In the genomic region with DNA sequence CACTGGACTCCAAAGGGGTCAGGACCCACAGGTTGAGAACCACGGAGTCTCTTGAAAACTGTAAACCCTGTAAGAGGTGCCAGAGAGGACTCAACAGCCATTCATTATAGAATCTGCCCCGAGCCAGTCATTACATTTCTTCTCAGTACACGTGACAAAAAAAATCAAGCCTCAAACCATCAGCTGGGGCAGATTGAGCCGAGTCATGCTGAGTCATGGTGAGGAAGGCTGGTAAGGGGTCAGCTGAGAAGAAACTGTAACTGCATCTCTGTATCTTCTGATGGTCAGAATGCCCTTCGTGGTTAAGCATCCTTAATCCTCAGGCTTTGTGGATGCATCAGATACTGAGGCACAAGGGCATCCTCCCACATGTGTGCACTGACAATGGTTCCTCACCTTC, we compare ENCODE assay signal across 27 mouse cellular contexts.
DNase-seq lines count a peak whose midpoint lies in the region; ATAC-seq and TF ChIP-seq lines count a peak whose summit lies in the region.
"Had no signal": no experiment of that assay in that cellular context is flagged by ENCODE, and none has a peak within 500 bp of the region (broad histone marks: within the 10 kb centered on the region; RNA-seq: fewer than 3 reads in every experiment).

No protein-coding gene starts in this region.

- no peak overlapping the region for H3K27ac ChIP-seq in heart, embryonic 14.5 days (replicated peaks in 1 of 2; ENCODE audit: control insufficient read depth in 1 of 2, insufficient read depth in 1 of 2, low read depth in 2 of 2, low read length in 2 of 2)
- no peak overlapping the region for H3K27ac ChIP-seq in MEL (ENCODE audit: control insufficient read depth, low read depth, low read length)
- no peak overlapping the region for H3K27ac ChIP-seq in liver, postnatal 0 days (ENCODE audit: low read depth)
- H3K27ac ChIP-seq: embryonic facial prominence, embryonic 12.5 days; hindbrain, embryonic 10.5 days; hindbrain, embryonic 15.5 days; liver, embryonic 12.5 days; macrophage; neural tube, embryonic 12.5 days had no signal

- H3K4me3 ChIP-seq in heart, embryonic 14.5 days (ENCODE audit: control insufficient read depth in 1 of 2, insufficient read depth in 1 of 2, low read depth in 1 of 2, low read length in 2 of 2): no peak overlapping the region
- H3K4me3 ChIP-seq in MEL (ENCODE audit: control insufficient read depth in 1 of 2, insufficient read depth in 1 of 2, low read depth in 2 of 2, low read length in 2 of 2): no peak overlapping the region
- no peak overlapping the region for H3K4me3 ChIP-seq in liver, postnatal 0 days (ENCODE audit: low read depth, low read length)
- H3K4me3 ChIP-seq: embryonic facial prominence, embryonic 12.5 days; heart, embryonic 12.5 days; hindbrain, embryonic 10.5 days; hindbrain, embryonic 15.5 days; liver, embryonic 12.5 days; neural tube, embryonic 12.5 days; stomach, embryonic 15.5 days had no signal

- no peaks in the 10 kb centered on the region for H3K79me2 ChIP-seq in MEL (ENCODE audit: control insufficient read depth, insufficient read depth, low read length, poor library complexity)

- no peak for TF ChIP-seq POLR2A in MEL (IDR thresholded peaks at IDR 0.05; ENCODE audit: control insufficient read depth in 1 of 2, insufficient read depth in 1 of 2, low read depth in 1 of 2, low read length in 2 of 2, poor library complexity in 1 of 2)

- TF ChIP-seq CTCF in MEL (IDR thresholded peaks at IDR 0.05 in 2 of 3, conservative IDR thresholded peaks at IDR 0.05 in 1 of 3; ENCODE audit: control insufficient read depth in 1 of 3, insufficient read depth in 1 of 3, low read depth in 2 of 3, low read length in 3 of 3, poor library complexity in 1 of 3, severe bottlenecking in 1 of 3): no peak
- TF ChIP-seq CTCF in liver, postnatal 0 days (IDR thresholded peaks at IDR 0.05; ENCODE audit: low read depth): no peak

- ATAC-seq in heart, embryonic 14.5 days (ENCODE audit: insufficient number of reproducible peaks, insufficient read depth, low FRiP score, low read depth): no peak
- no peak for ATAC-seq in liver, postnatal 0 days
- ATAC-seq: inflammation-experienced regulatory T-cells, adult 6 months; liver, embryonic 12.5 days; Patski had no signal

- TF ChIP-seq RAD21 in MEL (IDR thresholded peaks at IDR 0.05; ENCODE audit: low read depth, low read length): no peak

- no peaks in the 10 kb centered on the region for H3K36me3 ChIP-seq in heart, embryonic 14.5 days (ENCODE audit: control insufficient read depth, insufficient read depth, low read length)
- no peaks in the 10 kb centered on the region for H3K36me3 ChIP-seq in MEL (ENCODE audit: control insufficient read depth in 1 of 2, insufficient read depth in 2 of 2, low read length in 2 of 2)
- no peaks in the 10 kb centered on the region for H3K36me3 ChIP-seq in liver, postnatal 0 days (replicated peaks; ENCODE audit: insufficient read depth, low read length)
- H3K36me3 ChIP-seq: embryonic facial prominence, embryonic 12.5 days; heart, embryonic 12.5 days; hindbrain, embryonic 10.5 days; hindbrain, embryonic 15.5 days; liver, embryonic 12.5 days; neural tube, embryonic 12.5 days; stomach, embryonic 15.5 days had no signal

- H3K4me2 ChIP-seq in heart, embryonic 14.5 days (ENCODE audit: low read length): 0 out of 2 replicates have a peak overlapping the region, but pooled peaks have one; percentile 32
- H3K4me2 ChIP-seq in liver, postnatal 0 days (ENCODE audit: low read depth, low read length): no peak overlapping the region
- H3K4me2 ChIP-seq: embryonic facial prominence, embryonic 12.5 days; heart, embryonic 12.5 days; hindbrain, embryonic 15.5 days; liver, embryonic 12.5 days; neural tube, embryonic 12.5 days; stomach, embryonic 15.5 days had no signal

- H3K27me3 ChIP-seq in heart, embryonic 14.5 days (ENCODE audit: control insufficient read depth, insufficient read depth, low read length): no peaks in the 10 kb centered on the region
- H3K27me3 ChIP-seq in MEL (ENCODE audit: control insufficient read depth in 1 of 2, insufficient read depth in 2 of 2, low read length in 2 of 2): no peaks in the 10 kb centered on the region
- no peaks in the 10 kb centered on the region for H3K27me3 ChIP-seq in liver, postnatal 0 days (ENCODE audit: insufficient read depth, low read length)
- H3K27me3 ChIP-seq: embryonic facial prominence, embryonic 12.5 days; heart, embryonic 12.5 days; hindbrain, embryonic 15.5 days; liver, embryonic 12.5 days; neural tube, embryonic 12.5 days; Patski; stomach, embryonic 15.5 days had no signal

- WGBS in heart, embryonic 14.5 days: 72% methylated on average over 5 of the region's 5 CpGs
- WGBS in liver, postnatal 0 days (ENCODE audit: insufficient replicate concordance): 62% methylated on average over 5 of the region's 5 CpGs

- peaks cover 30 to 45% of the 10 kb centered on the region in 2 experiments for H3K4me1 ChIP-seq in heart, embryonic 14.5 days (ENCODE audit: control insufficient read depth in 2 of 2, insufficient read depth in 2 of 2, low read length in 2 of 2)
- H3K4me1 ChIP-seq in MEL (ENCODE audit: control insufficient read depth in 1 of 2, insufficient read depth in 2 of 2, low read length in 2 of 2): peaks cover 0 to 12% of the 10 kb centered on the region in 2 experiments; a peak in 3 of 4 replicates
- no peaks in the 10 kb centered on the region for H3K4me1 ChIP-seq in liver, postnatal 0 days (ENCODE audit: insufficient read depth)
- H3K4me1 ChIP-seq: liver, embryonic 12.5 days; neural tube, embryonic 12.5 days had no signal

- no peaks in the 10 kb centered on the region for H3K9me3 ChIP-seq in heart, embryonic 14.5 days (ENCODE audit: control insufficient read depth, low read length)
- H3K9me3 ChIP-seq in MEL (replicated peaks; ENCODE audit: insufficient read depth, low read length): no peaks in the 10 kb centered on the region
- no peaks in the 10 kb centered on the region for H3K9me3 ChIP-seq in liver, postnatal 0 days (ENCODE audit: low read length)
- H3K9me3 ChIP-seq: embryonic facial prominence, embryonic 12.5 days; heart, embryonic 12.5 days; hindbrain, embryonic 10.5 days; hindbrain, embryonic 15.5 days; liver, embryonic 12.5 days; neural tube, embryonic 12.5 days; stomach, embryonic 15.5 days had no signal

- DNase-seq in heart, adult 9 months (ENCODE audit: low spot score in 2 of 2): no peak
- DNase-seq in A20 (ENCODE audit: low read depth, low spot score) (peak; percentile 7), MEL (ENCODE audit: low read depth, low spot score) (peak; percentile 11)
- peak; percentile 4 for DNase-seq in c-Kit-negative CD71-positive TER-119-positive erythroid progenitor cells, embryonic 14.5 days (ENCODE audit: low read depth, low spot score)
- DNase-seq in adrenal gland, adult (ENCODE audit: inconsistent age in 2 of 2, low spot score in 1 of 2): no peak
- DNase-seq in liver, postnatal 0 days: no peak
- DNase-seq in spleen, postnatal 36 days (ENCODE audit: low spot score in 2 of 2): no peak
- DNase-seq: adrenal gland, postnatal 25 days; cerebellum, adult 9-10 months; cerebellum, postnatal 36 days; gastrocnemius, postnatal 14 days; heart, adult 11 months; heart, postnatal 14 days; kidney, adult 18-20 months; kidney, postnatal 4 days; lung, adult 18-20 months had no signal

- no peak overlapping the region for H3K9ac ChIP-seq in heart, embryonic 14.5 days (ENCODE audit: low read length)
- no peak overlapping the region for H3K9ac ChIP-seq in MEL (ENCODE audit: control insufficient read depth, low read depth, low read length, poor library complexity, severe bottlenecking)
- H3K9ac ChIP-seq in liver, postnatal 0 days (replicated peaks): no peak overlapping the region
- H3K9ac ChIP-seq: embryonic facial prominence, embryonic 12.5 days; heart, embryonic 12.5 days; hindbrain, embryonic 15.5 days; liver, embryonic 12.5 days; neural tube, embryonic 12.5 days; stomach, embryonic 15.5 days had no signal

- TF ChIP-seq EP300 in MEL (IDR thresholded peaks at IDR 0.05; ENCODE audit: low read depth in 1 of 2, low read length in 2 of 2): no peak
- no peak for TF ChIP-seq EP300 in liver, postnatal 0 days (IDR thresholded peaks at IDR 0.05; ENCODE audit: low read depth)

TF ChIP-seq in MEL, 35 proteins besides CTCF, POLR2A, EP300 and RAD21:
- TF ChIP-seq NELFE (IDR thresholded peaks at IDR 0.05; ENCODE audit: low read depth, low read length) (no peak), USF1 (IDR thresholded peaks at IDR 0.05; ENCODE audit: low read depth, low read length) (peak; percentile 44; the same call in 1 of the 2 replicates), POLR2AphosphoS2 (IDR thresholded peaks at IDR 0.05; ENCODE audit: low read length) (no peak), E2F4 (IDR thresholded peaks at IDR 0.05; ENCODE audit: borderline replicate concordance, low read depth, low read length) (no peak), TCF12 (IDR thresholded peaks at IDR 0.05; ENCODE audit: low read depth, low read length) (no peak), ZKSCAN1 (IDR thresholded peaks at IDR 0.05; ENCODE audit: low read depth, low read length) (no peak), ETS1 (IDR thresholded peaks at IDR 0.05; ENCODE audit: low read depth, low read length) (peak; percentile 76), TAL1 (IDR thresholded peaks at IDR 0.05; ENCODE audit: low read length) (no peak), USF2 (IDR thresholded peaks at IDR 0.05; ENCODE audit: borderline replicate concordance in 1 of 2, insufficient read depth in 1 of 2, low read depth in 1 of 2, low read length in 2 of 2) (no peak)

Comparison
In these comparisons a context has a peak if more than half of its experiments do, and no peak if none do; other contexts are left out.
1. DNase-seq: peak in A20 (single experiment), MEL (single experiment) and c-Kit-negative CD71-positive TER-119-positive erythroid progenitor cells, embryonic 14.5 days (single experiment); none in heart, adult 9 months (0 of 2), adrenal gland, adult (0 of 2), liver, postnatal 0 days (single experiment) and spleen, postnatal 36 days (0 of 2).